Mouse (Mus musculus): ENCODE results near the gene Elmo1. TPM values are rescaled to one million over a fixed set of nuclear protein-coding genes. Genes with fewer than 3 reads are reported as not detected.

Gene Elmo1
- polyA plus RNA-seq, 1 experiment from 2014 or later, result 14.9 TPM

DNA sequence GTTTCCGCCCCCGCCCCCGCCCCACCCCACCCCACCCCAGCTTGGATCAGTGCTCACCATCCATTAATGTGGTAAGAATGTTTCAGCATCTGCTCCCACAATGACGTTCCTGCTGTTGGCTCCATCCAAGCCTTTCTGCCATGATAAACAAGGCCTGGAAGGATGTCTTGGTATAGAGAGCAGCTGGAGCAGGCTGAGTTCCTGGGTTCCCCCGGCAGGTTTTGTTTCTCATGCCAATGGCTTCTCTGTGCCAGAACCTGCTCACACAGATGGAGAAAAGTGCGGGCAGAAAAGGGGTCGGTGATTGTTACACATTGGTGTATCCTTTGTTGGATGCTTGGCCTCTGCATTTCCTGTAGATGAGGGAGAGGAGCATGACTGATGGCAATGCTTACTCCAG is 240.6 kb downstream of the Elmo1 start:
- H3K9me3 ChIP-seq, result no peaks in the 10 kb centered on the region
- H3K27ac ChIP-seq, result no peak overlapping the region
- no peaks in the 10 kb centered on the region for H3K27me3 ChIP-seq (replicated peaks)
- no peak overlapping the region for H3K9ac ChIP-seq
- H3K4me2 ChIP-seq (replicated peaks), result no peak overlapping the region
- H3K4me3 ChIP-seq (replicated peaks), result no peak overlapping the region
- ATAC-seq, result no peak
- no peaks in the 10 kb centered on the region for H3K4me1 ChIP-seq (replicated peaks)
- H3K36me3 ChIP-seq, result no peaks in the 10 kb centered on the region
- WGBS, result 89% methylated on average over 7 of the region's 7 CpGs

DNA sequence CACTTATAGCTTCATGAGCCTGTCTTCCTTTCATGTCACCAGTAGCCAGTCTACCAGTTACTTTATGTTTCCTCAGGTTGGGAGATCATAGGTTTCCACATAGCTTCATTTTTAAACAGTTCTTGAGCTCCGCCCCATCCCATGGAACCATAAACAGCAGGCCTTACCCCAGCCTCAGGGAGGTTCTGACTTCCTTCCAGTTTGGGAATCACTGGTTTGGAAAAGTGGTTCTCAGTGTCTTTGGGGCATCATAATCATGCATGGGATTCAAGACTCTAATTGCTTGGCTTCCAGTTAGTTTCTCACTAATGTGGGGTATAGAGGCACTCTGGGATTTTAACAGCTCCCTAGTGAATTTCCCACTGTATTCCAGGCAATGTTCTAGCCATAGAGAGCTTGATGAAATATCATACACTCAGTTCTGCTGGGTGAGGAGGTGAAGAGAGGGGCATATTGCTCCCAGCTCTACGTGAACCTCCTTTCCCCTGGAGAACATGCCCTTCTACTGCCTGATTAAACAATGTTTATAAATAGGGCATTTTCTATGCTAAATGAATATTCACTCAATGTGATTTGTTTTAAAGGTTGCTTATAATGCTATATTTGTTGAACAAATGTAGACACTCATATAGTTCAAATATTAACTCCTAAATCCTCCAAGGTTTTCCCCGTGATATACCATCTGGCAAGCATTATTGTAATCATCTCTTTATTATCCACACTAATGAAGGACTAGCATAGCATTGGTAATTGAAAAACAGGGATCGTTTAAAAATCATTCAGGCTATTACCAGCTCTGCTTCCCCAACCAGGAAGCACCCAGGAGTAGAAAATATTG is 244.9 kb downstream of the Elmo1 start:
- no peaks in the 10 kb centered on the region for H3K4me1 ChIP-seq (replicated peaks)
- no peak overlapping the region for H3K9ac ChIP-seq
- 79% methylated on average over 4 of the region's 4 CpGs for WGBS
- H3K27ac ChIP-seq, result no peak overlapping the region
- H3K27me3 ChIP-seq (replicated peaks), result no peaks in the 10 kb centered on the region
- no peak for ATAC-seq
- H3K4me2 ChIP-seq (replicated peaks), result no peak overlapping the region
- H3K4me3 ChIP-seq (replicated peaks), result no peak overlapping the region
- no peaks in the 10 kb centered on the region for H3K9me3 ChIP-seq
- no peaks in the 10 kb centered on the region for H3K36me3 ChIP-seq

DNA sequence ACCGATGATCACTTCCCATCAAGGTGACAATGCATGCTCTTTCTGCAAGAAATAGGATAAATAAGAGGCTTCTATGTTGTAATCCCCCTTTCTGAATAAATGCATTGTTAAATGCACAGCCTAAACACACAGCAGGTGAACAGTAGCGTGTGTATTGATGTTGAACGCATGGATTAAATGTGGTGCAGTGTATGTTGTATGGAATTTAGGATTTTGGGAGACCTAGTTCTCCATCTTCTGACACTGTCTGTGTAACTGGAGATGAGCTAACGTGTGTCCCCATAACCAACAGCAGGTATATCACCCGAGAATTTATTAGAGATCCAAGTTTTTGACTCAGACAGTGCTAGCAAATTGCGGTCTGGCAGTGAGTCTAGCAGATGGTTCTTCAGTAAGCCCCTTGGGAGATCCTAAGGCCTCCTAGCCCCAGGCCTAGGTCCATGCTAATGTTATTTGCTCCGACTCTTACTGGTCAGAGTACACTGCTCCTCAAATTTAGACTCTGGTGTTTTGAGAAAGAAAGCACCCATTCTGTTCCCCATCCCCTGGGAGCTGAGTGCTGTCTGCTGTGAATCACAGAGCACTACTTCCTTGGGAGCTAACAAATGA is 245.6 kb downstream of the Elmo1 start:
- H3K27ac ChIP-seq, result no peak overlapping the region
- no peaks in the 10 kb centered on the region for H3K36me3 ChIP-seq
- no peaks in the 10 kb centered on the region for H3K9me3 ChIP-seq
- no peaks in the 10 kb centered on the region for H3K4me1 ChIP-seq (replicated peaks)
- H3K9ac ChIP-seq, result no peak overlapping the region
- WGBS, result 81% methylated on average over 7 of the region's 7 CpGs
- no peak overlapping the region for H3K4me2 ChIP-seq (replicated peaks)
- no peak overlapping the region for H3K4me3 ChIP-seq (replicated peaks)
- H3K27me3 ChIP-seq (replicated peaks), result no peaks in the 10 kb centered on the region
- ATAC-seq, result no peak

DNA sequence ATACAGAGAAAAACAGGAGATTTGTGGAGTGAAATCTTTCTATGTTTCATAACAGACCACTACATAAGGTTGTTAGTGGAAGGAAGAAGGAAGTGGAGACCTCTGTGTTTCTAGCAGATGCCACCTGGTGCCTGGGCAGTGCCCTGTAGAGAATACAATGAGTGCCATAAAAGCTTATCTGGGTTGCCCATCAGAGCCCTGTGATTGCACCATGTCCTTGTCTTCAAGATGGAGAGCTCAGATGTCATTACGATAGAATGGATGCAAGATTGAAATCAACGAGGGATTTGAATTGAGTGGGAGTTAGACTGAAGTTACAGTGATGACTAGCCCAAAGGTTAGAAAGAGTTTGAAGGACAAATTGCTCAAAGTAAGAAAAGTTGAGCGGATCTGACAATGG is 252.5 kb downstream of the Elmo1 start:
- Histone ChIP-seq H3K4me2 (replicated peaks) (no peak overlapping the region), H3K27me3 (replicated peaks) (no peaks in the 10 kb centered on the region), H3K9ac (no peak overlapping the region), H3K4me3 (replicated peaks) (no peak overlapping the region), H3K36me3 (no peaks in the 10 kb centered on the region), H3K27ac (no peak overlapping the region), H3K4me1 (replicated peaks) (no peaks in the 10 kb centered on the region), H3K9me3 (no peaks in the 10 kb centered on the region)
- no peak for ATAC-seq
- WGBS, result 89% methylated on average over 3 of the region's 3 CpGs

DNA sequence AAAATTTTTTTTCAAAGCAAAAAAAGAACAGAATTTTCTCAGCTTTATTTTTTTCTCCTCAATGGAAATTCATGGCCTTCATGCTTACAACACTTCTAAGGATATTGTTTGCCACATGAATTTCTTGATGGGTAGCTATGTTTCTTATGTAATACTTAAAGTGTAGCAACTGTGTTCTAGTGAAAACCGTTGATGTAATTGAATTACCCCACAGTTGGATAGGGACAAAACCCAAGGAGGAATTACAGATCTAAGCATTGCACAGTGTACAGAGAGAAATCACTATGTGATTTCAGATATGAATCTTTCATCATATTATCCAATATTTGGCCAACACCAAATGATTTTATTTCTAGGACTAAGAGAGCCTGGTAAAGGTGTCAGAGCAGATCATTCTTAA is 259.4 kb downstream of the Elmo1 start:
- 85% methylated on average over 1 of the region's 1 CpGs for WGBS
- Histone ChIP-seq H3K36me3 (no peaks in the 10 kb centered on the region), H3K4me2 (replicated peaks) (no peak overlapping the region)

DNA sequence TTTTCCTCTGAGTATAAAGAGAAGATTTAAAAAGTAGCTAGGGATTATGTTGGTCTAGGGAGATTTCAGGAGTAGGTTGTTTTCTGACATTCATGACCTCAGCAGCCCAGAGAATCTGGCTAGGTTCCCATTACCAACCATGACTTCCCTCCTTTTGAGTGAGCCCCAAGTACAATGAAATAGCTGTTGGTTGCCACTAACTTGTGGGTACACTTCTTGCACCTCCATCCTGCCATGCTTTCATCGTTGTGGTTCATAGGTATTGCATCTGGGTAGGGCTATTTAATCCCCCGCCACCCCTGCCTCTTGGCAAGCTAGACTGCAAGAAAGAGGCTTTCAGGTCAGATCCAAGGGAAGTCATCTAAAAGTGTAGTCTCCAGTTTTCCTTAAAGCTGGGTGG is 262.2 kb downstream of the Elmo1 start:
- no peaks in the 10 kb centered on the region for H3K27me3 ChIP-seq (replicated peaks)
- H3K4me1 ChIP-seq (replicated peaks), result no peaks in the 10 kb centered on the region
- no peak overlapping the region for H3K9ac ChIP-seq
- 93% methylated on average over 2 of the region's 2 CpGs for WGBS
- no peaks in the 10 kb centered on the region for H3K9me3 ChIP-seq
- H3K4me3 ChIP-seq (replicated peaks), result no peak overlapping the region
- H3K27ac ChIP-seq, result no peak overlapping the region
- ATAC-seq, result no peak
- H3K36me3 ChIP-seq, result no peaks in the 10 kb centered on the region
- no peak overlapping the region for H3K4me2 ChIP-seq (replicated peaks)

More for the DNA sequence above, 259.4 kb downstream of the Elmo1 start:
- ATAC-seq, result no peak
- H3K4me3 ChIP-seq (replicated peaks), result no peak overlapping the region
- H3K4me1 ChIP-seq (replicated peaks), result no peaks in the 10 kb centered on the region
- H3K27ac ChIP-seq, result no peak overlapping the region
- H3K9me3 ChIP-seq, result no peaks in the 10 kb centered on the region
- H3K27me3 ChIP-seq (replicated peaks), result no peaks in the 10 kb centered on the region
- no peak overlapping the region for H3K9ac ChIP-seq

DNA sequence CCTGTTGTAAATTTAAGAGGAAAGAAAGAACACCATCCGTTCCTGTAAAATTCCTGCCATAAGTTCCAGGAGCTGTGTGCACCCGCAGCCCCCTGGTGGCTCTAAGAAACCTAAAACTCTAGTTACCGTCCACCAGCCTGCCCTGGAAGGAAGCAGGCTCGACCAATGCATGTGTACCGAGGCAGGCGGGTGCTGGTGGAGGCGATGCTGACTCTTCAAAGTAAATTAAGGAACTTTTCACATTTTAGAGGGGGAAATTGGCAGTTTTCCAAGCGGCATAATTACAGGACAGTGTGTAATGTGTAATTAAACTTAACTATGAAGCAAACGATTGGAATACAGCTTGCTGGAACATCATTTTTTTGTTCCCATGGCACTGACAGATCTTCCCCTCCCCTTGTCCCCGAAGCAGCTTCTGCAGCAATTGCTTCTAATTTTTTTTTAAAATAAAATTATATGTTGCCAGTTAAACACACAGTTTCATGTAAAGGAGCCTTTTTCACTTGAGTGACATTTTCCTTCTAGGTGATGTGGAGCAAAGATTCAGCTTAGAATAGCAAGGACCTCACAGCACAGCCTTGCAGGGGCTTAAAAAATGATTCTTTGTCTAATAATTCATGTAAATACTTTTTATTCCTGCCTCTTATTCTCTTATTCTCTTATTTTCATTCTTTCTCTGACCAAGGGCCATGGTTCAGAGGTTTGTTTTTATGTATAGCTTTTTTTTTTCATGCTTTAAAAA is 263.6 kb downstream of the Elmo1 start:
- no peak overlapping the region for H3K9ac ChIP-seq
- H3K27me3 ChIP-seq (replicated peaks), result no peaks in the 10 kb centered on the region
- no peak overlapping the region for H3K4me3 ChIP-seq (replicated peaks)
- H3K9me3 ChIP-seq, result no peaks in the 10 kb centered on the region
- no peaks in the 10 kb centered on the region for H3K4me1 ChIP-seq (replicated peaks)
- ATAC-seq, result no peak
- H3K4me2 ChIP-seq (replicated peaks), result no peak overlapping the region
- 41% methylated on average over 10 of the region's 10 CpGs for WGBS
- no peaks in the 10 kb centered on the region for H3K36me3 ChIP-seq
- H3K27ac ChIP-seq, result no peak overlapping the region

DNA sequence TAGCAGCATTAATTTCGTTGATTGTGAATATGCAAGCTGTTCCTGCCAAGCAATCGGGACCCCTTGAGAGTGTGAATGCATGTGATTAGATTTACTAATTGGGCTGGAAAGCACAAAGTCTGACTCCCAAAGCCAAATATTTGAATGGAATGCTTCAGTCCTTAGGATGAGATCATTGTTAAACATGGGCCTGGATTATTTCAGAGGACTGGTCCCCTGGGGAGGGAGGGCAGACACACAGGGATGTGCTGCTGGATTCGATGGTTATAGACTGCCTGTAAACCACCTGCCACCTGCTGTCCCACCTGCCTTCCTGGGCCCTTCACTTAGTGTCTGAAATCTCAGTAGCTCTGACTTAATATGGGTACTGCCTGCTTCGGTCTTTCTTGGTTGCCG is 264.2 kb downstream of the Elmo1 start:
- Histone ChIP-seq H3K4me2 (replicated peaks) (no peak overlapping the region), H3K4me1 (replicated peaks) (no peaks in the 10 kb centered on the region), H3K9ac (no peak overlapping the region), H3K27me3 (replicated peaks) (no peaks in the 10 kb centered on the region), H3K4me3 (replicated peaks) (no peak overlapping the region), H3K9me3 (no peaks in the 10 kb centered on the region), H3K27ac (no peak overlapping the region), H3K36me3 (no peaks in the 10 kb centered on the region)
- 59% methylated on average over 5 of the region's 5 CpGs for WGBS
- no peak for ATAC-seq

DNA sequence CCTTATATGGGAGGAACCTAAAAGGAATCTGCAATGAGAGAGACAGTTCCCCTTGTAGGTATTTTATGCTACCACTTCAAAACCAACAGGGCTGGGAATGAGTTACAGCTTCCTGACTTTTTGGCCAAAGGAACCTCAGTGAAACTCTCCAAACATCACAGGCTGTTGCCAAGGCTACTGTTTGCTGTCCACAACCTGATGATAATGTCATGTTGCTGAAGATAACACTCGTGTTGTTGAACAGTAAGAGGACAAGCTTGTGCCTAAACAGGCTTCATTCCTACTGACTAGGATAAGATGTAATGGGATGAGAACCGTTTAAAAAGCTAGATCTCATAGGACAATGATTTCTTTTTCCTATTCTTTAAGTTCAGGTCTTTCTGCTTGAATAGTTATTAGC is 272.1 kb downstream of the Elmo1 start:
- H3K4me3 ChIP-seq (replicated peaks), result no peak overlapping the region
- 56% methylated on average over 2 of the region's 2 CpGs for WGBS
- H3K4me1 ChIP-seq (replicated peaks), result no peaks in the 10 kb centered on the region
- H3K4me2 ChIP-seq (replicated peaks), result no peak overlapping the region
- no peak overlapping the region for H3K9ac ChIP-seq
- ATAC-seq, result no peak
- no peaks in the 10 kb centered on the region for H3K36me3 ChIP-seq
- H3K9me3 ChIP-seq, result no peaks in the 10 kb centered on the region
- H3K27ac ChIP-seq, result no peak overlapping the region
- H3K27me3 ChIP-seq (replicated peaks), result no peaks in the 10 kb centered on the region

DNA sequence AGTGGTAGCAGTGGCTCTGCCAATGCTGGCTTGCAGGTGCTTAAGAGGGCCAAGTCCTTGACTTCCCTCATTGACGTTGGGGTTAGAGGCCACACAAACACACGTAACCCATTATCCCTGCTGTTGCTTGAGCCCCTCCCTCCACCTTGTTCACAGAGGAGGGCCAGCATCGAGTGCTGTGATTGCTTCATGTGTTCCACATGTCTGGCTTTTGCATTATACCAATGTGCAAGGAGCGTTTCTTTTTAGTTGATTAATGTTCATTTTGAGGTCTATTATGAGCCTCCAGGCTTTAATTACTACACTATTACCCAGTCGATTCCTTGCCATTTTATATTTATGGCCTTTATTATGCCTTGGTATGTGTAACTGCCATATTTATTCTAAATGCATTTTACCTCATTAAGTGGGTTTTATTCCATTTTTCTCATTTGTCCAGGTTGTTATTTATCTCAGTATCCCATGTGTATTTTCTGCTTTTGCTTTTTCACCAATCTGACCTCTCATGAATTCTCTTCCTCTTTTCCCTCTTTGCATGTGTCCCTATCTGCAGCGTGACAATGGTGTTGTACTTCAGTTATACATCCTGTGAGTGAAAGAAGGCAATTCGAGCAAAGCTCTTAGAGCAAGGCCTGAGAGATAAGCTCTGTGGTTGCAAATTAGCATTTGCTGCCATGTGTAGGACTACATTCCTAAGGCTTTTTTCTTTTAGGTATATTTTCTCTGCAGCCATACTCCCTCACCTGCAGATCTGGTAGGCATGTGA is 275.6 kb downstream of the Elmo1 start:
- 67% methylated on average over 7 of the region's 7 CpGs for WGBS
- H3K27me3 ChIP-seq (replicated peaks), result no peaks in the 10 kb centered on the region

DNA sequence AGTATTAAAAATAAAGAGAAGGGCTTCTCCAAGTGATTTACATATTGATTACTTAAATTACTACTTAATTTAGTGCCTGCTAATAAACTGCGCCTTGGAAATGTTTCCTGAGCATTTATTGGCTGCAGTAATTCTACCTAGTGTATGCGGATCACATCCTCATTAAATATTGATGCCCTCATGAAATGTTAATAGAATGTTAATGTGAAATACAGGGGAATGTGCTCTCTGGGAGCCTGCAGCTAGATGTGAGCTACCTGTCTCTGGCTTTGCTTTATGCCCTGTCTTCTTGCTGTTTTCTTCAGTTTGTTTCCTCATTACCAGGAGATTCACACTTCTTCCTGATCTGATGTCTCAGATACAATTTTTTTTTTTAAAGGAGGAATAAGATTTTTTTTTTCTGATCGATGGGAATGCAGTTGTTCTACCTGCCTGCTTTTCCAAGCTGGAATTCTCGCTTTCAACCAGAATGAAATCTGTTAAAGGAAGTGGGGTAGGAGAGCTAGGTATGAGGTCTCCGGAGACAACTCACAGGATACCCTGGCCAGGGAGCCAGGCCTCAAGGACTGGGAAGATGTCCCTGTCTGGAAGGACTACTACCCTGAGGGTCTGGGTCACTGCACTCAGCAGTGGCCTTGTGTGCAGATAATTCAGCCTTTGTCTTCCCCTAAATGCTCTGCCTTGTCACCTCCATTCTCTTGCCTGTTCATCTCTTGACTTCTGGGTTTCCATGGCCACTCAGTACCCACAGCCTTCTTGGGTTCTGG is 279.8 kb downstream of the Elmo1 start:
- ATAC-seq, result no peak
- WGBS, result 91% methylated on average over 5 of the region's 5 CpGs
- Histone ChIP-seq H3K36me3 (no peaks in the 10 kb centered on the region), H3K27ac (no peak overlapping the region), H3K9ac (no peak overlapping the region), H3K4me3 (replicated peaks) (no peak overlapping the region), H3K9me3 (no peaks in the 10 kb centered on the region), H3K4me1 (replicated peaks) (no peaks in the 10 kb centered on the region), H3K27me3 (replicated peaks) (no peaks in the 10 kb centered on the region), H3K4me2 (replicated peaks) (no peak overlapping the region)

More for the DNA sequence above, 275.6 kb downstream of the Elmo1 start:
- no peaks in the 10 kb centered on the region for H3K36me3 ChIP-seq
- no peak for ATAC-seq
- H3K27ac ChIP-seq, result no peak overlapping the region
- H3K9ac ChIP-seq, result no peak overlapping the region
- H3K4me3 ChIP-seq (replicated peaks), result no peak overlapping the region
- no peaks in the 10 kb centered on the region for H3K4me1 ChIP-seq (replicated peaks)
- no peak overlapping the region for H3K4me2 ChIP-seq (replicated peaks)
- H3K9me3 ChIP-seq, result no peaks in the 10 kb centered on the region

Measured in intestine, embryonic 15.5 days (tissue).